Mouse (Mus musculus) embryonic facial prominence, embryonic 13.5 days (tissue): Measurements from ENCODE around the gene Fnbp1. TPM values are rescaled to one million over a fixed set of nuclear protein-coding genes. Genes with fewer than 3 reads are reported as not detected.
"Not testable (repeated sequence)": the region's sequence is repeated elsewhere in the genome, so short reads cannot be mapped to it uniquely, and the experiment has no call there.

Experiments
- ATAC-seq: fragments of 200-750 bp; cut with Nextera tagmentation; 2 replicates; pipeline ENCODE4 v1.8.0; 2017; ENCODE audit warnings: low read depth; ENCODE audit not compliant: insufficient number of reproducible peaks, insufficient read depth, low FRiP score, low TSS enrichment
- H3K27ac ChIP-seq: fragments of 300-500 bp; sonication (generic); 2 replicates; pipeline ENCODE4 v1.5.1; 2015; ENCODE audit warnings: moderate library complexity, mild to moderate bottlenecking, inconsistent platforms
- H3K27me3 ChIP-seq: fragments of 300-500 bp; sonication (generic); 2 replicates; pipeline ENCODE4 v1.6.1; 2015; ENCODE audit warnings: mild to moderate bottlenecking, inconsistent platforms
- H3K36me3 ChIP-seq: fragments of 300-500 bp; sonication (generic); 2 replicates; pipeline ENCODE4 v1.6.1; 2015; ENCODE audit warnings: mild to moderate bottlenecking, inconsistent platforms
- H3K4me1 ChIP-seq: fragments of 300-500 bp; sonication (generic); 2 replicates; pipeline ENCODE4 v1.6.1; 2015; ENCODE audit warnings: inconsistent platforms
- H3K4me2 ChIP-seq: fragments of 300-500 bp; sonication (generic); 2 replicates; pipeline ENCODE4 v1.6.1; 2015; ENCODE audit warnings: moderate library complexity, mild to moderate bottlenecking, inconsistent platforms
- H3K4me3 ChIP-seq: fragments of 300-500 bp; sonication (generic); 2 replicates; pipeline ENCODE4 v1.5.1; 2015; ENCODE audit warnings: mild to moderate bottlenecking, inconsistent platforms
- H3K9ac ChIP-seq: fragments of 300-500 bp; sonication (generic); 2 replicates; pipeline ENCODE4 v1.6.1; 2015; ENCODE audit warnings: mild to moderate bottlenecking, inconsistent platforms
- H3K9me3 ChIP-seq: fragments of 300-500 bp; sonication (generic); 2 replicates; pipeline ENCODE4 v1.6.1; 2016; ENCODE audit warnings: inconsistent platforms
- WGBS: fragments of 180-500 bp; shearing (Covaris S2); methylation state at CpG from one replicate; pipeline ENCODE4 v1.1.7; 2015; ENCODE audit warnings: mixed read lengths; 5-methylcytosine and 5-hydroxymethylcytosine counted together
- polyA plus RNA-seq: library from polyadenylated mRNA; unstranded; fragments of >200 nt; fragmentation: Nextera tagmentation; extraction: Ambion mirVana; gene quantifications from 2 replicates; pipeline ENCODE4 v1.2.1, GENCODE M21; 2015

Fnbp1 gene
- polyA plus RNA-seq, result 29.4 and 33.0 TPM in 2 replicates

GRCm38 (mm10) chr2:31141867-31142454 lies at the start of gene Fnbp1:
Fnbp1 (minus strand) TSS chr2:31142008.
- H3K9ac ChIP-seq, result peak within 1 kb of the TSS; percentile 96
- peak; percentile 91 for ATAC-seq
- under 1% methylated on average over 56 of the region's 59 CpGs for WGBS
- H3K36me3 ChIP-seq, result peaks cover 9% of the 10 kb centered on the region
- H3K4me1 ChIP-seq, result peaks cover 37% of the 10 kb centered on the region
- H3K27me3 ChIP-seq, result no peaks in the 10 kb centered on the region
- peak within 1 kb of the TSS; percentile 88 for H3K27ac ChIP-seq
- H3K4me3 ChIP-seq, result peak within 1 kb of the TSS; percentile 90
- no peaks in the 10 kb centered on the region for H3K9me3 ChIP-seq
- H3K4me2 ChIP-seq, result peak within 1 kb of the TSS; percentile 92

- Histone ChIP-seq H3K36me3 (peaks cover 92% of the 10 kb centered on the region), H3K4me1 (no peaks in the 10 kb centered on the region), H3K9me3 (no peaks in the 10 kb centered on the region), H3K27ac (no peak overlapping the region), H3K9ac (no peak overlapping the region), H3K4me2 (no peak overlapping the region), H3K27me3 (no peaks in the 10 kb centered on the region), H3K4me3 (no peak overlapping the region)
- no peak for ATAC-seq
- 93% methylated on average over 3 of the region's 3 CpGs for WGBS
Observed at GRCm38 (mm10) chr2:31189654-31190053, 47.8 kb upstream of the Fnbp1 start.

DNA sequence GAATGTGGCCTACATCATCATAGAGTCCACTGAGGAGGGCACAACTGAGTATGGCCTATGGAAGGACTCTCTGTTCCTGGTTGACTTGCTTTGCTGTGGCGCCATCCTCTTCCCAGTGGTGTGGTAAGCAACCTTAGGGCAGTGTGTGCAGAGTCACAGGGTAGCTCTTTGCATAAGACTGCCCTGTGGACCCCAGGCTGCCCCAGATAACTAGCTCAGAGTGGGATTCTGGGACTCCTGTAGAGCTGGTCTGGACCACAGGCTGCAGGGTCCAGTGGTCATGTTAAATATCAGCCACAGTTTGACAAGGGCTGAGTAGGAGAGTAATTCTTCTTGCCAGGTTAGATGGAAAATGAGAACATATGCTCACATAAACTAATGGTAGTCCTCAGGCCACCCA lies 46.9 kb upstream of the Fnbp1 start:
- H3K9me3 ChIP-seq, result no peaks in the 10 kb centered on the region
- H3K27ac ChIP-seq, result no peak overlapping the region
- no peak overlapping the region for H3K9ac ChIP-seq
- H3K4me1 ChIP-seq, result no peaks in the 10 kb centered on the region
- H3K36me3 ChIP-seq, result peaks cover 95% of the 10 kb centered on the region
- no peaks in the 10 kb centered on the region for H3K27me3 ChIP-seq
- H3K4me2 ChIP-seq, result no peak overlapping the region
- no peak overlapping the region for H3K4me3 ChIP-seq
- no peak for ATAC-seq
- WGBS, result 96% methylated on average over 1 of the region's 1 CpGs

DNA sequence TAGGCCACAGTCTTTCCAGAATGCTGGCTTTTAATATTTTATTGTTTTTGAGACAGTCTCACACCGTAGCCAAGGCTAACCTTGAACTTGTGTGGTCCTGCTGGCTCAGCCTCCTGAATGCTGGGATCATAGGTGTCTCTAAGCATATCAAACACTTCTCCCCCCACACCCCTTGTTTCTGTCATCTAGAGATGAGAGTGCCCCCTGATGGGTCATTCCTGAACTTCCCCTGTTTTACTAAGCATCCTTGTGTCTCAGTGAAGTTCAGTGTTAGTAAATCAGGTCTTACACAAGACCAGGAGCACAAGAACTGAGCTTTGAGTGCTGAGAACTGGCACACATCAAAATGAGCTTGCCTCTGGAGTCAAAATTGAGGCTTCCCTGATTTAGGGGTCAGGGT lies 42.0 kb upstream of the Fnbp1 start:
- Histone ChIP-seq H3K4me3 (no peak overlapping the region), H3K4me1 (no peaks in the 10 kb centered on the region), H3K36me3 (peaks cover 94% of the 10 kb centered on the region), H3K27ac (no peak overlapping the region), H3K27me3 (no peaks in the 10 kb centered on the region), H3K9me3 (no peaks in the 10 kb centered on the region), H3K9ac (no peak overlapping the region), H3K4me2 (no peak overlapping the region)
- WGBS, result 100% methylated on average over 1 of the region's 1 CpGs
- ATAC-seq, result no peak

- no peaks in the 10 kb centered on the region for H3K27me3 ChIP-seq
- H3K36me3 ChIP-seq, result peaks cover 95% of the 10 kb centered on the region
- H3K4me2 ChIP-seq, result no peak overlapping the region
- no peak overlapping the region for H3K27ac ChIP-seq
- no peaks in the 10 kb centered on the region for H3K4me1 ChIP-seq
- H3K9ac ChIP-seq, result no peak overlapping the region
- no peak overlapping the region for H3K4me3 ChIP-seq
- WGBS, result 87% methylated on average over 6 of the region's 6 CpGs
- no peak for ATAC-seq
- H3K9me3 ChIP-seq, result no peaks in the 10 kb centered on the region
Observed at GRCm38 (mm10) chr2:31182786-31183330, 41.0 kb upstream of the Fnbp1 start.

- no peaks in the 10 kb centered on the region for H3K27me3 ChIP-seq
- no peak overlapping the region for H3K27ac ChIP-seq
- H3K4me2 ChIP-seq, result no peak overlapping the region
- ATAC-seq, result no peak
- no peak overlapping the region for H3K9ac ChIP-seq
- H3K4me3 ChIP-seq, result no peak overlapping the region
- no peaks in the 10 kb centered on the region for H3K4me1 ChIP-seq
- H3K9me3 ChIP-seq, result no peaks in the 10 kb centered on the region
- 59% methylated on average over 7 of the region's 7 CpGs for WGBS
- peaks cover 97% of the 10 kb centered on the region for H3K36me3 ChIP-seq
Observed at GRCm38 (mm10) chr2:31180081-31180551, 38.3 kb upstream of the Fnbp1 start.

DNA sequence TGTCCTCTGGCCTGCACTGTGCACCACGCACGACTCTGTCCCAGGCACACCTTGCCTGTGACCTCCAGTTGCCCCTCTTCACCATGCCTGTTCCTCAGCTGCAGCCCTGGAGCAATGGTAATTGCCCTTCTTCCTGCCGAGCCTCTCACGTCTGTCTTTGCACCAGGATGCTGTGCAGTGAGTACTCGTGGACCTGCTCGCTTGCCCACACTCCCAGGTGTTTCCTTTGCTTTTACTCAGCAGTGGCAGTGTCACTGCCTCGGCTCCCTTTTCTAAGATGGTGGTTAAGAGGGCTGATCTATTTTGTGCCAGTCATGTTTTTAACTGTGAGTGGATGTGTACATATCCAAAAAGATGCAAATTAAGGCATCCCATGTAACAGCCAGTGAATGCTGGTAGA lies 37.7 kb upstream of the Fnbp1 start:
- H3K36me3 ChIP-seq, result peaks cover 97% of the 10 kb centered on the region
- ATAC-seq, result no peak
- H3K9ac ChIP-seq, result no peak overlapping the region
- H3K27me3 ChIP-seq, result no peaks in the 10 kb centered on the region
- no peaks in the 10 kb centered on the region for H3K9me3 ChIP-seq
- no peaks in the 10 kb centered on the region for H3K4me1 ChIP-seq
- no peak overlapping the region for H3K27ac ChIP-seq
- WGBS, result 59% methylated on average over 7 of the region's 7 CpGs
- no peak overlapping the region for H3K4me3 ChIP-seq
- H3K4me2 ChIP-seq, result no peak overlapping the region

GRCm38 (mm10) chr2:31178593-31178992 lies 36.8 kb upstream of the Fnbp1 start:
- not testable (repeated sequence) for H3K9me3 ChIP-seq, ATAC-seq, H3K27me3 ChIP-seq, H3K27ac ChIP-seq, H3K9ac ChIP-seq, H3K4me3 ChIP-seq, H3K4me2 ChIP-seq, H3K4me1 ChIP-seq
- 77% methylated on average over 6 of the region's 6 CpGs for WGBS
- peaks cover 97% of the 10 kb centered on the region for H3K36me3 ChIP-seq

DNA sequence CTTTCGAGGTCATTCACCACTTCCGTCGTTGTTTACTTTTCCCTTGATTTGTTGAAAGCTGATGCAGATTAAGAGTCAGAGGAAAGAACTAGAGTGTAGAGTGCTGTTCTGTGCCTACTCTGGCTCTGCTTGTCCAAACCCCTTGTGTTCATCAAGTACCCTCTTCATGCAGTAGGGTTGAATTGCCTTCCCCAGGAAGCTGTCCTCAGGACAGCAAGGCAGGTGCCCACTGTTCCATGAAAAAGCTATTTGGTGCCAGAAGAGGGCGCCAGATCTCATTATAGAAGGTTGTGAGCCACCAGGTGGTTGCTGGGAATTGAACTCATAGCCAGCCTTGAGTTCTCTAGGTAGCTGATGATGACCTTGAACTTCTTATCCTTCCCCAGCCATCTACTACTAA lies 31.5 kb upstream of the Fnbp1 start:
- H3K4me1 ChIP-seq, result no peaks in the 10 kb centered on the region
- no peaks in the 10 kb centered on the region for H3K27me3 ChIP-seq
- no peak overlapping the region for H3K4me2 ChIP-seq
- peaks cover 99% of the 10 kb centered on the region for H3K36me3 ChIP-seq
- H3K9ac ChIP-seq, result no peak overlapping the region
- H3K9me3 ChIP-seq, result no peaks in the 10 kb centered on the region
- no peak overlapping the region for H3K27ac ChIP-seq
- 78% methylated on average over 4 of the region's 4 CpGs for WGBS
- H3K4me3 ChIP-seq, result no peak overlapping the region
- ATAC-seq, result no peak

GRCm38 (mm10) chr2:31172536-31172935 lies 30.7 kb upstream of the Fnbp1 start:
- H3K27ac ChIP-seq, result peak overlapping the region; percentile 60; the same call in 1 of the 2 replicates
- H3K4me1 ChIP-seq, result no peaks in the 10 kb centered on the region
- H3K4me2 ChIP-seq, result no peak overlapping the region
- H3K4me3 ChIP-seq, result no peak overlapping the region
- no peaks in the 10 kb centered on the region for H3K9me3 ChIP-seq
- no peak for ATAC-seq
- no peaks in the 10 kb centered on the region for H3K27me3 ChIP-seq
- no peak overlapping the region for H3K9ac ChIP-seq
- WGBS, result 87% methylated on average over 5 of the region's 5 CpGs
- peaks cover 99% of the 10 kb centered on the region for H3K36me3 ChIP-seq

GRCm38 (mm10) chr2:31172001-31172400 lies 30.2 kb upstream of the Fnbp1 start:
- Histone ChIP-seq H3K27me3 (no peaks in the 10 kb centered on the region), H3K36me3 (peaks cover 98% of the 10 kb centered on the region), H3K27ac (peak overlapping the region; percentile 60; the same call in 1 of the 2 replicates), H3K4me3 (no peak overlapping the region), H3K9ac (no peak overlapping the region), H3K4me1 (no peaks in the 10 kb centered on the region), H3K9me3 (no peaks in the 10 kb centered on the region), H3K4me2 (no peak overlapping the region)
- ATAC-seq, result no peak
- WGBS, result 82% methylated on average over 5 of the region's 5 CpGs

DNA sequence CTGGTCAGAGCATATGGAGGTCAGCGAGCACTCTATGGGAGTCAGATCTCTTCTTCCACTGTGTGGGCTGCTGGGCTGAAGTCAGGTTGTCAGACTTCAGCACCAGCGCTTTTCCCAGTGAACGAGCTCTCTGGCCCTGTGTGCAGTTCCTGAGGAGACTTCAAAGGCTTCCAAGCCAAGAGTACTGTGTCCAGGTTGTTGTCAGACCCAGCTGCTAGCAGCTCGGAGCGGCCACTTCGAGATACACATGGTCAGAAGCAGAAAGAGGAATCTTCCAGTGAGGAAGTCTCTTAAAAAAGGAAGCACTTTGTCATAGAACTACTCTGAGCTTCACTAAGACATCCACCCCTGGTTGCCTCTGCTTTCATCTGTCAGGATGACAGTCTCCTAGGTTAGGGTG lies 28.4 kb upstream of the Fnbp1 start:
- no peak overlapping the region for H3K4me3 ChIP-seq
- 90% methylated on average over 6 of the region's 6 CpGs for WGBS
- peaks cover 6% of the 10 kb centered on the region for H3K4me1 ChIP-seq
- no peak overlapping the region for H3K4me2 ChIP-seq
- no peaks in the 10 kb centered on the region for H3K9me3 ChIP-seq
- no peak overlapping the region for H3K27ac ChIP-seq
- no peaks in the 10 kb centered on the region for H3K27me3 ChIP-seq
- no peak overlapping the region for H3K9ac ChIP-seq
- H3K36me3 ChIP-seq, result peaks cover 86% of the 10 kb centered on the region
- no peak for ATAC-seq
